Mouse (Mus musculus) forebrain, embryonic 11.5 days (tissue): ENCODE results near the gene Rasgrp3. TPM values are rescaled to one million over a fixed set of nuclear protein-coding genes. Genes with fewer than 3 reads are reported as not detected.

Source experiments
- ATAC-seq: fragments of 200-750 bp; cut with Nextera tagmentation; replicated peaks from 2 replicates; pipeline ENCODE4 v1.8.0; 2017; ENCODE audit warnings: moderate TSS enrichment; ENCODE audit not compliant: low FRiP score
- DNase-seq: peaks from one replicate; pipeline ENCODE4 v3.0.0-alpha.2; 2017; ENCODE audit warnings: low spot score
- H3K27ac ChIP-seq: fragments of 300-500 bp; sonication (generic); 2 replicates; pipeline ENCODE4 v1.5.1; 2014; ENCODE audit warnings: low read depth, low read length
- H3K27me3 ChIP-seq: fragments of 300-500 bp; sonication (generic); 2 replicates; pipeline ENCODE4 v1.6.1; 2014; ENCODE audit warnings: mild to moderate bottlenecking, low read length, mixed read lengths; ENCODE audit not compliant: control insufficient read depth, insufficient read depth
- H3K36me3 ChIP-seq: fragments of 300-500 bp; sonication (generic); 2 replicates; pipeline ENCODE4 v1.6.1; 2014; ENCODE audit warnings: mild to moderate bottlenecking, low read length, moderate library complexity, mixed read lengths; ENCODE audit not compliant: control insufficient read depth, insufficient read depth
- H3K4me1 ChIP-seq: fragments of 300-500 bp; sonication (generic); replicated peaks from 2 replicates; pipeline ENCODE4 v1.6.1; 2014; ENCODE audit warnings: low read length, mixed read lengths; ENCODE audit not compliant: control insufficient read depth, insufficient read depth
- H3K4me2 ChIP-seq: fragments of 300-500 bp; sonication (generic); 2 replicates; pipeline ENCODE4 v1.6.1; 2014; ENCODE audit warnings: low read depth, mild to moderate bottlenecking, low read length, moderate library complexity, mixed read lengths; ENCODE audit not compliant: severe bottlenecking
- H3K4me3 ChIP-seq: fragments of 300-500 bp; sonication (generic); 2 replicates; pipeline ENCODE4 v1.5.1; 2014; ENCODE audit warnings: low read depth, low read length
- H3K9ac ChIP-seq: fragments of 300-500 bp; sonication (generic); 2 replicates; pipeline ENCODE4 v1.6.1; 2014; ENCODE audit warnings: low read length
- H3K9me3 ChIP-seq: fragments of 300-500 bp; sonication (generic); 2 replicates; pipeline ENCODE4 v1.6.1; 2016; ENCODE audit warnings: low read length, mixed read lengths; ENCODE audit not compliant: control insufficient read depth
- WGBS: fragments of 180-500 bp; shearing (Covaris S2); extraction: QIAGEN DNeasy Blood & Tissue Kit; methylation state at CpG from one replicate; pipeline ENCODE4 v1.1.7; 2014; 5-methylcytosine and 5-hydroxymethylcytosine counted together
- polyA plus RNA-seq: library from polyadenylated mRNA; unstranded; fragments of >200 nt; fragmentation: Nextera tagmentation; extraction: Ambion mirVana; gene quantifications from 2 replicates; pipeline ENCODE4 v1.2.1, GENCODE M21; 2014

Rasgrp3 gene
- polyA plus RNA-seq, 1 experiment from 2014 or later = 9.6 TPM

- Histone ChIP-seq H3K9me3 (no peaks in the 10 kb centered on the region), H3K4me1 (no peaks in the 10 kb centered on the region), H3K4me3 (no peak overlapping the region), H3K27me3 (no peaks in the 10 kb centered on the region), H3K4me2 (no peak overlapping the region), H3K36me3 (peaks cover 3% of the 10 kb centered on the region; the same call in 1 of the 2 replicates), H3K27ac (no peak overlapping the region), H3K9ac (no peak overlapping the region)
- WGBS = 81% methylated on average over 12 of the region's 12 CpGs
- DNase-seq (no peak), ATAC-seq (no peak)
Observed at GRCm38 (mm10) chr17:75534314-75535020, 98.8 kb downstream of the Rasgrp3 start.

DNA sequence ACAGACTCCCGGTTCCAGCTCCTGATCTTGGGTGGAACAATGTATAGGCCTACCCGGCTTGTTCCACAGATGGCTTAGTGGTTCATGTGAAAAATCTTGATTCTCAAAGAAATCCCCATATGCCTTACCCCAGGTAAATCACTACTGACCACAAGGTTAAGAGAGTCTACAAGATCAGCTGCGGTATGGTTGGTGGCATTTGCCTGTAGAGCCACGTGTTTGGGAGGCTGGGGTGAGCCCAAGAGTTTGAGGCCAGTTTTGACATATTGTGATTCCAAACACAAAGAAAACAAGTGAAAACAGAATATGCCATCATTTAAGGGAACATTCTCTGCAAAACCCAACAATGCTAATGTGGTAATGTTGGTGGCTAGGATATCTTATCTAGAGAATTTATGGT, 99.9 kb downstream of the Rasgrp3 start:
- Histone ChIP-seq H3K4me1 (no peaks in the 10 kb centered on the region), H3K27me3 (no peaks in the 10 kb centered on the region), H3K9ac (no peak overlapping the region), H3K27ac (no peak overlapping the region), H3K36me3 (peaks cover 3% of the 10 kb centered on the region; the same call in 1 of the 2 replicates), H3K4me2 (no peak overlapping the region), H3K9me3 (no peaks in the 10 kb centered on the region), H3K4me3 (no peak overlapping the region)
- no peak for DNase-seq
- 92% methylated on average over 4 of the region's 4 CpGs for WGBS
- ATAC-seq = no peak

DNA sequence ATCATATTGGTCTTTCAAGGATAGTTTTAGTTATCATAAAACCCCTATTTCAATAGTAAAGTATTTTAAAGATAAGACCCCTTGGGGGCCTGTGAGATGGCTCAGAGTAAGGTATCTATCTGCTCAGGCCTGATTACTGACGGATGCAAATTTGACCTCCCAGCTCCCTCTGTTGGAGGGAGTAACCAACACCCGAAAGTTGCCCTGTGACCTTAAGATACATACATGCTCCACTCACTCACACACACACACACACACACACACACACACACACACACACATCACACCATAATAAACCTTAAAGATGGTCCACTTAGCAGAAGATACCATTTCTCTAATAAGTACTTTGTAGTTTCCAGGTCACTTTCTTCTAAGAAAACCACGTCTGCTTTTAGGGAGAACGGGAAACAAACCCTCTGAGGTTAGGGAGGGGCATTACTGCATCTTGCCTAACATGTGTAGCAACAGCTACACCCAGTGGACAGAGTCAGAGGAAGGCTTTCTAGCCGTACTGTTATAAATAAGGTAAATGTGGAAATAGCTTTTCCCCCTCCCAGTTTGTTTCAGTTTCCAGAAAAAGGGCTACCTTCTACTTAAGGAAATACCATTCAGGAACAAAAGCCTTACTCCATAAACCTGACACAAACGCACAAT, 100.8 kb downstream of the Rasgrp3 start:
- no peak overlapping the region for H3K27ac ChIP-seq
- no peak overlapping the region for H3K9ac ChIP-seq
- H3K36me3 ChIP-seq = peaks cover 3% of the 10 kb centered on the region; the same call in 1 of the 2 replicates
- DNase-seq (no peak), ATAC-seq (no peak)
- H3K9me3 ChIP-seq = no peaks in the 10 kb centered on the region
- 58% methylated on average over 6 of the region's 6 CpGs for WGBS
- no peak overlapping the region for H3K4me2 ChIP-seq
- H3K4me1 ChIP-seq = no peaks in the 10 kb centered on the region
- no peaks in the 10 kb centered on the region for H3K27me3 ChIP-seq
- H3K4me3 ChIP-seq = no peak overlapping the region

- Histone ChIP-seq H3K36me3 (peaks cover 3% of the 10 kb centered on the region; the same call in 1 of the 2 replicates), H3K9me3 (no peaks in the 10 kb centered on the region), H3K27me3 (no peaks in the 10 kb centered on the region), H3K9ac (no peak overlapping the region), H3K27ac (no peak overlapping the region), H3K4me2 (no peak overlapping the region), H3K4me3 (no peak overlapping the region), H3K4me1 (no peaks in the 10 kb centered on the region)
- no peak for DNase-seq
- 93% methylated on average over 7 of the region's 7 CpGs for WGBS
- ATAC-seq = no peak
Observed at GRCm38 (mm10) chr17:75537050-75537445, 101.4 kb downstream of the Rasgrp3 start.

DNA sequence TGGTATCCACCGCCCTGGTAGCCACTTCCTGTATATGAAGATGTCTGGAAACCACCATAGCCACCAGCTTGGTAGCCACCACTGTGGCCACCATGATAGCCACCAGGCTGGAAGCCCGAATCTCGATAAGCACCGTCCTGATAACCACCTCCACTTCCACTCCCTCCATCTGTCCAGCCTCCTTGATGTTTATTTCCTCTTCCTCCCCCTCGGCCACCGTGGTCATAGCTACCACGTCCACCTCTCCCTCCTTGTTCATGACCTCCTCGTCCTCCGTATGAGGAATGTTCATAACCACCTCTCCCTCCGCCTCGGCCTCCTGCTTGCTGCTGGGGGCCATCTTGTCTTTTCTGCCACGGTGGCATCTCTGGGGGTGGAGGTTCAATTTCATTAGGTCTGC, 102.7 kb downstream of the Rasgrp3 start:
- peaks cover 3% of the 10 kb centered on the region; the same call in 1 of the 2 replicates for H3K36me3 ChIP-seq
- DNase-seq (no peak), ATAC-seq (no peak)
- no peak overlapping the region for H3K4me3 ChIP-seq
- H3K9me3 ChIP-seq = no peaks in the 10 kb centered on the region
- no peaks in the 10 kb centered on the region for H3K4me1 ChIP-seq
- 95% methylated on average over 12 of the region's 12 CpGs for WGBS
- no peak overlapping the region for H3K27ac ChIP-seq
- H3K4me2 ChIP-seq = no peak overlapping the region
- no peak overlapping the region for H3K9ac ChIP-seq
- H3K27me3 ChIP-seq = no peaks in the 10 kb centered on the region

GRCm38 (mm10) chr17:75539130-75539529, 103.4 kb downstream of the Rasgrp3 start:
- H3K9ac ChIP-seq = no peak overlapping the region
- no peak for ATAC-seq
- H3K4me3 ChIP-seq = no peak overlapping the region
- no peak overlapping the region for H3K27ac ChIP-seq
- H3K36me3 ChIP-seq = peaks cover 3% of the 10 kb centered on the region; the same call in 1 of the 2 replicates
- WGBS = 93% methylated on average over 6 of the region's 6 CpGs
- no peaks in the 10 kb centered on the region for H3K9me3 ChIP-seq
- no peak for DNase-seq
- no peak overlapping the region for H3K4me2 ChIP-seq
- no peaks in the 10 kb centered on the region for H3K4me1 ChIP-seq
- no peaks in the 10 kb centered on the region for H3K27me3 ChIP-seq

DNA sequence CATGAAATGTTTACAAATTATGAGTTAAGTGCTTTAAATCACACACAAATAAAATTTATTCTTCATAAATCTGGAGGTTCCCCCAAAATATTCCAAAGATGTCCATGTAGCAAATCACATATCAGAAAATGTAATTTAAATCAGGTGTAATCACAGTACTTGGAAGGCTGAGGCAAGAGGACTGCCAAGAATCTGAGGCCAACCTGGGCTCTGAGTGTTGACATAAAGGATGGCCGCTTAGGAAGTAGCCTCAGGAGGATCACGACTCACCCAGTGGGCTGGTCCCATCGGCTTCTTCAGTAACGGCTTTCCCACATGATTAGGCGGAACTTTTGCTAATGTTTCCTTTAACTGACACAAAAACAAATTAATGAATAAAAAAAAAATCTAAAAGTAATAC, 104.1 kb downstream of the Rasgrp3 start:
- no peak for ATAC-seq
- Histone ChIP-seq H3K4me2 (no peak overlapping the region), H3K27me3 (no peaks in the 10 kb centered on the region), H3K9me3 (no peaks in the 10 kb centered on the region), H3K4me3 (no peak overlapping the region), H3K27ac (no peak overlapping the region), H3K9ac (no peak overlapping the region), H3K4me1 (no peaks in the 10 kb centered on the region), H3K36me3 (peaks cover 3% of the 10 kb centered on the region; the same call in 1 of the 2 replicates)
- DNase-seq = no peak
- WGBS = 95% methylated on average over 5 of the region's 5 CpGs

GRCm38 (mm10) chr17:75543434-75543833, 107.7 kb downstream of the Rasgrp3 start:
- H3K9me3 ChIP-seq = no peaks in the 10 kb centered on the region
- no peak for DNase-seq

More at GRCm38 (mm10) chr17:75543434-75543833, 107.7 kb downstream of the Rasgrp3 start:
- Histone ChIP-seq H3K4me2 (no peak overlapping the region), H3K4me1 (no peaks in the 10 kb centered on the region), H3K27ac (no peak overlapping the region), H3K9ac (no peak overlapping the region), H3K4me3 (no peak overlapping the region), H3K27me3 (no peaks in the 10 kb centered on the region), H3K36me3 (peaks cover 2% of the 10 kb centered on the region; the same call in 1 of the 2 replicates)
- no peak for ATAC-seq
- 96% methylated on average over 7 of the region's 7 CpGs for WGBS
